Mouse (Mus musculus) cerebellum, adult 2 months (tissue): ENCODE measurements around the gene Tgoln1. TPM values are rescaled to one million over a fixed set of nuclear protein-coding genes. Genes with fewer than 3 reads are reported as not detected.

ENCODE experiments used
- DNase-seq, 2 experiments: peaks; one replicate each; pipeline ENCODE4 v3.0.0; 2021
- H3K27ac ChIP-seq: fragments of 200-500 bp; 2 replicates; pipeline ENCODE4 v1.5.1; 2012; ENCODE audit warnings: low read length, control low read depth, inconsistent platforms; ENCODE audit not compliant: insufficient read depth
- H3K27me3 ChIP-seq: fragments of 200-500 bp; 2 replicates; pipeline ENCODE4 v1.6.1; 2012; ENCODE audit warnings: inconsistent platforms, mild to moderate bottlenecking, low read length, moderate library complexity; ENCODE audit not compliant: control insufficient read depth, insufficient read depth
- H3K4me1 ChIP-seq: fragments of 200-500 bp; 2 replicates; pipeline ENCODE4 v1.6.1; 2011; ENCODE audit warnings: low read length; ENCODE audit not compliant: control insufficient read depth, insufficient read depth
- H3K4me3 ChIP-seq: fragments of 200-500 bp; replicated peaks from 2 replicates; pipeline ENCODE3; 2011; ENCODE audit warnings: mild to moderate bottlenecking, low read depth, low read length, control low read depth; ENCODE audit not compliant: insufficient read depth
- CTCF ChIP-seq: fragments of 200-500 bp; IDR thresholded peaks from 2 replicates; pipeline ENCODE4 v1.5.1; 2011; ENCODE audit warnings: low read depth, mild to moderate bottlenecking, control low read depth, low read length, moderate library complexity, borderline replicate concordance; ENCODE audit not compliant: insufficient read depth
- POLR2A ChIP-seq: fragments of 200-500 bp; IDR thresholded peaks from 2 replicates; pipeline ENCODE4 v1.6.1; 2011; ENCODE audit warnings: low read length, control low read depth, borderline replicate concordance; ENCODE audit not compliant: insufficient read depth
- WGBS: fragments of 180-500 bp; shearing (Covaris S2); methylation state at CpG from one replicate; pipeline ENCODE4 v1.1.7; 2018; 5-methylcytosine and 5-hydroxymethylcytosine counted together
- polyA plus RNA-seq: library from polyadenylated mRNA; depleted of rRNA; stranded (reverse); fragments of >200 nt; gene quantifications from 2 replicates; pipeline ENCODE4 v1.2.3, GENCODE M21; 2012

Gene Tgoln1
- polyA plus RNA-seq, 1 experiment: 96.8 TPM

DNA sequence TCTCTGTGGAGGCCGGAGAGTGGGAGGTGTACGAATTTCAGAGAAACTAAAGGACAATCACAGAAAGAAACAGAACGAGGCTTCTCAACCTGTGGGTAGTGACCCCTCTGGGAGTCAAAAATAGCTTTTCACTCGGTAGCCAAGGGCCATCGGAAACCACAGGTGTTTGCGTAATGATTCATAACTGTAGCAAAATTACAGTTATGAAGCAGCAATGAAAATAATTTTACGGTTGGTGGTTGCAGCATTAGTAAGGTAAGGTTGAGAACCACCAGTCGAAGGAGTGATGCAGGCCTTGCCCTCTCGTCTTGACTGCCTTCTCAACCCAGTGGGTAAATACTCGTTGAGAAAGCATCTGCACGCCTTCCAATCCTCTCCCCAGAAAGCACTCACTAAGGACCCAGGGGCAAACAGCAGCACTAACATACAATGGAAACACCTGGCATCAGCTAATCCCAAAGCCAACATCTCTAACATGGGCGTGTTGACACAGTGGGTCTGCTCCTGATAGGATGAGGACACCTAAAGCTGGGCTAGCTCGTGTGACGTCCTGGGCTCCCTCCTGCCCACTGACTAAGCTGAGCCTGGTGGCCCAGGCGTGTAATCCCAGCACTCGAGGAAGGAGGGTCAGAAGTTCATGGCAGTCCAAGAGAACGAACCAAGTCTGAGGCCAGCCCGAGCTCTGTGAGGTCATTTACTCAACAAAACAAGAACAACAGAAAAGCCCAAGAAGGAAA, 24.6 kb upstream of the Tgoln1 start:
- H3K4me3 ChIP-seq: no peak overlapping the region
- 88% methylated on average over 18 of the region's 18 CpGs for WGBS
- H3K4me1 ChIP-seq: no peaks in the 10 kb centered on the region
- no peak for TF ChIP-seq POLR2A
- TF ChIP-seq CTCF: no peak
- H3K27me3 ChIP-seq: no peaks in the 10 kb centered on the region
- no peak for DNase-seq
- H3K27ac ChIP-seq: no peak overlapping the region

DNA sequence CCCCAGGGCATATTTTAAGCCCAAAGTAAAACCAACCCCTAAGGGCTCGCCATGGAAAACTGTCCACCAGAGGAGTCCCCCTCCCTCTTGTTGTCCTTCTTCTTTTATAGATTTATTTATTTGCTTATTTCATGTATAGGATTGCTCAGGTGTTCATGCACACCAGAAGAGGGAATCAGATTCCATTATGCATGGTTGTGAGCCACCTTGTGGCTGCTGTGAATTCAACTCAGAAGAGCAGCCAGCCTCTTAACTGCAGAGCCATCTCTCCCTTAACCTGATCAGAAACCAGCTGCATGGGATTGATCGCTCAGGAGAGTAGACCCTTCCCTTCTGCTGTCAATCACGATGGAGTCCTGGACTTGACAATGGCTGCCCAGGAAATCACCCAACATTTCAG, 20.1 kb upstream of the Tgoln1 start:
- no peak overlapping the region for H3K27ac ChIP-seq
- no peaks in the 10 kb centered on the region for H3K4me1 ChIP-seq
- no peak for DNase-seq
- 81% methylated on average over 3 of the region's 3 CpGs for WGBS
- H3K4me3 ChIP-seq: no peak overlapping the region
- H3K27me3 ChIP-seq: no peaks in the 10 kb centered on the region
- TF ChIP-seq POLR2A: no peak
- no peak for TF ChIP-seq CTCF

DNA sequence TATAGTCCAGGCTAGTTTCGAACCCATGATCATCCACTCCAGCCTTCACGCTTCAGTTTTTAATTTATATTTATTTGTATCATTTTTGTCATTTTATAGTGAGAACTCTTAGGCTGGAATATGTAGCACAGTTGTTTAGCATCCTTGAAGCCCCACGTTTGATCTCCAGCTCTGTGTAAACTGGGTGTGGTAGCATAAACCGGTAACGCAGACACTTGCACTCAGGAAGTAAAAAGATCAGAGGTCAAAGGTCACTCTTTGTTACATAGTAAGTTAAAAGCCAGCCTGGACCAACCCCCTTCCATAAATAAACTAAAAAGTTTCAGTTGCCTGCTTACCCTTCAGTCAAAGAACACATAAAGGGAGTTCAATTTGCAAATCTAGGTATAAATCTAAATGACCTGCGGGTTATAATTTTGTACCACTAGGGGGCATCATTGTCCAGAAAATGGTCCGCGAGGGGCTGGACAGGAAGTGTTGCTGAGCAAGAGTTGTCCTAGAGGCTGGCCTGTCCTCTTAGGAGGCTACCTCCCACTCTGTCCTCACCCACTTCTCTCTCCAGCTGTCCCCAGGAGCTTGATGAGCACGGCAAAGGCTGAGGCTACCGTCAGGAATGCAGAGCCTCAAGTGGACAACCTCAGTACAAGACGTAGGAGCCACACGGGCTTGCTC, 19.1 kb upstream of the Tgoln1 start:
- whole genome bisulfite sequencing: 40% methylated on average over 12 of the region's 12 CpGs
- H3K4me1 ChIP-seq: peaks cover 5% of the 10 kb centered on the region
- TF ChIP-seq CTCF: peak; percentile 55; the same call in 1 of the 2 replicates
- no peak for TF ChIP-seq POLR2A
- DNase-seq: peak; percentile 27 to 29
- no peak overlapping the region for H3K27ac ChIP-seq
- no peaks in the 10 kb centered on the region for H3K27me3 ChIP-seq
- no peak overlapping the region for H3K4me3 ChIP-seq

DNA sequence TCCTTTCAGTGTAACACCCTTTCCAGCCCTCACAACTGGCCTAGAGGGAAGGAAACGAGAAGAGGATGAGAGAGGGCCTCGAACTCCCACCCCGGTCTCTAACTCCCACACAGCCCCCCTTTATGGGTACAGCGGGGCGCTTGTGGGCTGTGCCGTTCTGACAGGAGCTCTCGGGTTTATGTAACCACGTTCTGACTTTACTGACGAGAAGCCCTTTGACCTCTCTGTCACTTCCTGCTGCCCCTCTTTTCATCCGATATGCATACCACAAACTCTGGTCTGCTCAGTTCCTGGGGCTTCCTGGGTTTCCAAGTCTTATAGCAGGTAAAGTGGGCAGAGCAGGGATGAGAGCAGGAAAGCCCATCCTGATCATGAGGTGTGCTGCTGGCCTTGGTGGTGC, 17.5 kb upstream of the Tgoln1 start:
- TF ChIP-seq CTCF (no peak), POLR2A (no peak)
- Histone ChIP-seq H3K27me3 (no peaks in the 10 kb centered on the region), H3K4me3 (no peak overlapping the region), H3K27ac (no peak overlapping the region), H3K4me1 (peaks cover 10% of the 10 kb centered on the region)
- no peak for DNase-seq
- 73% methylated on average over 10 of the region's 10 CpGs for WGBS

DNA sequence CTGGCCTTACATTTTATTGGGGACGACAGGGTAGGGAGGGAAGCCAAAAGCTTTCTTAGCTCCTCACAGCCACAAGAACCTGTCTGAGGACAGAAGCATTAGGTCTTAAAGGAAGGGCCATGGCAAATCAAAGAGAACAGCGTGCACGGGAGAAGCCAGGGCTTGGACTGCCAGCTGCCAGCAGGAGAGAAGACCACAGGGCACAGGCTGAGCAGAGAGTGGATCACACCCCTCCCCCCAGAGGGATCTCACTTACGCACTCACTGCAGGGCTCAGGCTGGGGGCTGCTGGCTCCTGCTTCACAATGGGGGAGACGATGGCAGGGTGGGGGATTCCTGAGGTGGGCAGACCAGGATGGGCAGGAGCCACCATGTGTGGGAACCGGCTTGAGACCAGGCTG, 14.9 kb upstream of the Tgoln1 start:
- no peak for DNase-seq
- Histone ChIP-seq H3K4me3 (no peak overlapping the region), H3K4me1 (peaks cover 10% of the 10 kb centered on the region), H3K27ac (no peak overlapping the region), H3K27me3 (no peaks in the 10 kb centered on the region)
- TF ChIP-seq POLR2A: no peak
- no peak for TF ChIP-seq CTCF
- 41% methylated on average over 6 of the region's 6 CpGs for WGBS

DNA sequence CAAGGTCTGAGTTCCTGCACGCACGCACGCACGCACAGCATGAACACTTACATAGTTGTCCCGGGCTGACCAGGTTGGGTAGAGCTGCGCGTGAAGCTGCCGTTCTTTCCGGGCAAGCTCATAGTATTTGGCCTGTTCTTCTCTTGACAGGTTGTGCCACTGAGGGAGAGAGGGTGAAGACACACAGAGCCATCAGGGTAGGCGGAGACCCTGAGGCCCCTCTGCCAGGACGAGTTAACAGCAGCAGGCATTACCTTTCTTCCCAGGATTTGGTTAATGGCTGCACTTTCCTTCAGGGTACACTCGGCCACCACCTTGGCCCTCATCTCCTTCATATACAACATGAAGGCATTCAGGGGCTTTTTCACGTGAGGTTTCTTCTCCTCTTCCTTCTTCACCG, 14.2 kb upstream of the Tgoln1 start:
- H3K4me1 ChIP-seq: peaks cover 10% of the 10 kb centered on the region
- DNase-seq: no peak
- H3K27me3 ChIP-seq: no peaks in the 10 kb centered on the region
- H3K27ac ChIP-seq: no peak overlapping the region
- H3K4me3 ChIP-seq: no peak overlapping the region
- TF ChIP-seq POLR2A (no peak), CTCF (no peak)
- WGBS: 29% methylated on average over 14 of the region's 14 CpGs

DNA sequence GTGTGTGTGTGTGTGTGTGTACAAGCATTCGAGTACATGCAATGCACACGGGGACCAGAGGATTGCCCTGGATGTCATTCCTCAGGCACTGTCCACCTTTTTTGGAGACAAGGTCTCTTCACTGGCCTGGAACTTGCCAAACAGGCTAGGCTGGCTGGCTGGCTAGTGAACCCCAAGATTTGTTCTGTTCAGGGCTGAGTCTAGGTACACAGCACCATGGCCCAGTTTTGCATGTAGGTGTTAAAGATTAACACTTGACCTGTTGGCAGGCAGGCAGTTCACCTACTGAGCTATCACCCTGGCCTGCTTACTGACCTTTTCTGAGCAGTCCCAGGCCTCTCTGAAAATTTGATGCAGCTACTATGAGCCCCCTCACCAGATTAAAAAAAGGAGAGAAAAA, 13.6 kb upstream of the Tgoln1 start:
- H3K27ac ChIP-seq: no peak overlapping the region
- DNase-seq: no peak
- H3K4me3 ChIP-seq: no peak overlapping the region
- 81% methylated on average over 2 of the region's 2 CpGs for WGBS
- H3K4me1 ChIP-seq: peaks cover 10% of the 10 kb centered on the region
- TF ChIP-seq POLR2A: no peak
- TF ChIP-seq CTCF: no peak
- H3K27me3 ChIP-seq: no peaks in the 10 kb centered on the region

DNA sequence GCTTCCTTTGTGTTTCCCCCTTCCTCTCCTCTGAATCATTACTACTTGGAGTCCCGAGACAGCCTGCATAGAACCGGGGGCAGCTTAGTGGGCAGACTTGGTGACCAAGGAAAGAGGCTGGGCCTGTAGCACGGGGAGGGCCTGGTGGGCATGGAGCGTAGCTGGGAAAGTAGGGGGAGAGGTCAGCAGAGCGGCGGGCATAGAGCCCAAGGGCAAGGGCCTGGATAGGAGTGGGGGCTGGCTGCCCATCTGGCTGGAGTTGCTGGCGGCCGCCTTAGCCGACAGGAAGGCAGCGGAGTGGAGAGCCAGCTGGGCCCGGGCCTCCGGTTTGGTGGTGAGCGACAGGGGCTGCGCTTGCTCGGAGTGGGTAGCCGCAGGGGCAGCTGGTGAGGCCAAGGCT, 10.5 kb upstream of the Tgoln1 start:
- Histone ChIP-seq H3K27me3 (no peaks in the 10 kb centered on the region), H3K4me3 (no peak overlapping the region), H3K27ac (no peak overlapping the region), H3K4me1 (peaks cover 10% of the 10 kb centered on the region)
- 35% methylated on average over 16 of the region's 16 CpGs for WGBS
- TF ChIP-seq CTCF (no peak), POLR2A (no peak)
- peak in 1 of 2 experiments; percentile 19 for DNase-seq
